Mouse (Mus musculus) liver, embryonic 12.5 days (tissue): ENCODE measurements around the gene Rnf130. TPM values are rescaled to one million over a fixed set of nuclear protein-coding genes. Genes with fewer than 3 reads are reported as not detected.
A peak's percentile ranks its signal among the peaks of the same experiment; 100 is the strongest.

Experiments
- ATAC-seq: fragments of 200-750 bp; cut with Nextera tagmentation; 2 replicates; pipeline ENCODE4 v1.8.0; 2017; ENCODE audit warnings: moderate number of reproducible peaks, mild to moderate bottlenecking, moderate library complexity
- H3K27ac ChIP-seq: fragments of 300-500 bp; sonication (generic); 2 replicates; pipeline ENCODE4 v1.5.1; 2016; ENCODE audit warnings: mild to moderate bottlenecking
- H3K27me3 ChIP-seq: fragments of 300-500 bp; sonication (generic); replicated peaks from 2 replicates; pipeline ENCODE4 v1.6.1; 2016; ENCODE audit warnings: mild to moderate bottlenecking, moderate library complexity
- H3K36me3 ChIP-seq: fragments of 300-500 bp; sonication (generic); 2 replicates; pipeline ENCODE4 v1.6.1; 2016; ENCODE audit warnings: mild to moderate bottlenecking, moderate library complexity
- H3K4me1 ChIP-seq: fragments of 300-500 bp; sonication (generic); 2 replicates; pipeline ENCODE4 v1.6.1; 2016
- H3K4me2 ChIP-seq: fragments of 300-500 bp; sonication (generic); 2 replicates; pipeline ENCODE4 v1.6.1; 2016; ENCODE audit warnings: mild to moderate bottlenecking, moderate library complexity
- H3K4me3 ChIP-seq: fragments of 300-500 bp; sonication (generic); 2 replicates; pipeline ENCODE4 v1.5.1; 2016; ENCODE audit warnings: mild to moderate bottlenecking, moderate library complexity
- H3K9ac ChIP-seq: fragments of 300-500 bp; sonication (generic); 2 replicates; pipeline ENCODE4 v1.6.1; 2016; ENCODE audit warnings: mild to moderate bottlenecking, moderate library complexity
- H3K9me3 ChIP-seq: fragments of 300-500 bp; sonication (generic); replicated peaks from 2 replicates; pipeline ENCODE4 v1.6.1; 2016; ENCODE audit warnings: mild to moderate bottlenecking, moderate library complexity
- WGBS: fragments of 180-500 bp; shearing (Covaris S2); methylation state at CpG from one replicate; pipeline ENCODE4 v1.1.7; 2016; ENCODE audit not compliant: insufficient replicate concordance; 5-methylcytosine and 5-hydroxymethylcytosine counted together
- microRNA counts: library from miRNA; unstranded; fragments of <30 nt; microRNA quantifications from one replicate; lab custom pipeline; 2017
- microRNA-seq: library from miRNA; unstranded; fragments of <30 nt; microRNA quantifications from one replicate; pipeline ENCODE4, GENCODE M21; 2017
- polyA plus RNA-seq: library from polyadenylated mRNA; unstranded; fragments of >200 nt; fragmentation: Nextera tagmentation; extraction: Ambion mirVana; gene quantifications from 2 replicates; pipeline ENCODE4 v1.2.1, GENCODE M21; 2016

Gene Rnf130
- polyA plus RNA-seq, 1 experiment from 2014 or later = 39.2 TPM

DNA sequence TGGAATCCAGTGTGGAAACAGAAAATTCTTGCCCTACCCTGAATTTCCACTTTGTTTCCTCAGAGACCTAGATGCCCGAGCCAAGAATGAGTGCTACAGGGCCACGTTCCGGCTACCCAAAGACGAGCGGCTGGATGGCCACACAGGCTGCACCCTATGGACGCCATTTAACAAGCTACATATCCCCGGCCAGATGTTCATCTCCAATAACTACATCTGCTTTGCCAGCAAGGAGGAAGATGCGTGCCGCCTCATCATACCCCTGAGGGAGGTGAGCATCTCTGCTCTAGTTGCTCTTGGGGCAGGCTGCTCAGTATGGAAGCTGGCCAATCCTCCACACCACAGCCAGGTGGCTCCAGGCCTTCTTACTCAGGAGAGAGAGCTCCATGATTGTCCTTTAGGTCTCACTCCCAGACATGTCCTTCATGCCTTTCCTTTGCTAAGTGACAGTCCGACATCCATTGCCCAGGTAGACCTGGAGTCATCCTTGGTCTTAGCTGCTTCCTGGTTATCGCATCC is 122.9 kb downstream of the Rnf130 start:
- no peak for ATAC-seq
- Histone ChIP-seq H3K4me1 (peaks cover 6% of the 10 kb centered on the region), H3K36me3 (peaks cover 88% of the 10 kb centered on the region), H3K9me3 (no peaks in the 10 kb centered on the region), H3K4me3 (no peak overlapping the region), H3K9ac (no peak overlapping the region), H3K27me3 (no peaks in the 10 kb centered on the region), H3K27ac (no peak overlapping the region), H3K4me2 (no peak overlapping the region)
- 88% methylated on average over 11 of the region's 11 CpGs for WGBS

DNA sequence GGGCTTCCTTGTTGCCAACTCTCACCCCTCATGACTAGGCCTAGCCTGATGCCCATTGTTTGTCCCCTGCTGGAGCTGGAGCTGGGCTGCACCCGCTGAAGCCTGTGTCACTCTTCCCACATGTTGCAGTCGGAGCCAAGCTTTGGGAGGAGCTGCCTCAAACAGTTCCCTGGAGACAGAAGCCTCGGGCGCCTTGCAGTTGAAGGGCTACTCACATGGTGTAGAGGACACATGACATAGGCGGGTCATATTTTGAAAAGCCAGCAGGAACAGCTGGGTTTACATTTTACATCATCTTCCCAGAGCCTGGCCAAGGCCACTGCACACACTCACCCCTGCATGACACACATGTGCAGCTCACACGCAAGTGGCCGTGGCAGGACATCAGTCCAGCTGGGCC is 124.1 kb downstream of the Rnf130 start:
- H3K36me3 ChIP-seq = peaks cover 92% of the 10 kb centered on the region
- no peak overlapping the region for H3K4me2 ChIP-seq
- peaks cover 6% of the 10 kb centered on the region for H3K4me1 ChIP-seq
- H3K27me3 ChIP-seq = no peaks in the 10 kb centered on the region
- WGBS = 80% methylated on average over 7 of the region's 7 CpGs
- no peak overlapping the region for H3K9ac ChIP-seq
- ATAC-seq = no peak
- H3K27ac ChIP-seq = no peak overlapping the region
- H3K4me3 ChIP-seq = no peak overlapping the region
- no peaks in the 10 kb centered on the region for H3K9me3 ChIP-seq

- WGBS = 70% methylated on average over 9 of the region's 9 CpGs
- Histone ChIP-seq H3K4me1 (peaks cover 6% of the 10 kb centered on the region), H3K9me3 (no peaks in the 10 kb centered on the region), H3K4me2 (no peak overlapping the region), H3K9ac (no peak overlapping the region), H3K27ac (no peak overlapping the region), H3K4me3 (no peak overlapping the region), H3K27me3 (no peaks in the 10 kb centered on the region), H3K36me3 (peaks cover 95% of the 10 kb centered on the region)
- no peak for ATAC-seq
Measured at GRCm38 (mm10) chr11:50149603-50150150, 124.5 kb downstream of the Rnf130 start.

- Histone ChIP-seq H3K4me1 (peaks cover 6% of the 10 kb centered on the region), H3K9me3 (no peaks in the 10 kb centered on the region), H3K4me2 (no peak overlapping the region), H3K4me3 (no peak overlapping the region), H3K36me3 (peaks cover 96% of the 10 kb centered on the region), H3K9ac (no peak overlapping the region), H3K27me3 (no peaks in the 10 kb centered on the region), H3K27ac (no peak overlapping the region)
- no peak for ATAC-seq
- WGBS = 71% methylated on average over 3 of the region's 3 CpGs
Measured at GRCm38 (mm10) chr11:50151374-50151773, 126.2 kb downstream of the Rnf130 start.

- Histone ChIP-seq H3K27ac (no peak overlapping the region), H3K9ac (no peak overlapping the region), H3K4me1 (no peaks in the 10 kb centered on the region; the same call in 1 of the 2 replicates), H3K9me3 (no peaks in the 10 kb centered on the region), H3K4me2 (no peak overlapping the region), H3K27me3 (no peaks in the 10 kb centered on the region), H3K4me3 (no peak overlapping the region), H3K36me3 (peaks cover 98% of the 10 kb centered on the region)
- 76% methylated on average over 9 of the region's 9 CpGs for WGBS
- no peak for ATAC-seq
Measured at GRCm38 (mm10) chr11:50154166-50154565, 129.0 kb downstream of the Rnf130 start.

MicroRNAs within 50 kb of the gene (microRNA counts, 519-probe panel; counts per million panel counts)
- microRNA mmu-miR-340-3p (lab: Ali Mortazavi, UCI) (582 counts per million, percentile 70 among the panel's probes with 10 or more counts), microRNA mmu-miR-340-5p (lab: Ali Mortazavi, UCI) (4,984 counts per million, percentile 85 among the panel's probes with 10 or more counts)

Small RNAs within 50 kb of the gene (microRNA-seq; reads per million reads assigned to microRNA genes)
- 515 reads per million, percentile 68 among the genes with 10 or more reads in this experiment for gene Mir340

Other genes with a start within 250 kb of the Rnf130 start
- 3.2 and 3.3 TPM in 2 replicates for gene Gfpt2, start 231.2 kb upstream of the Rnf130 start, polyA plus RNA-seq
- 34.6 and 38.2 TPM in 2 replicates for gene Mapk9, start 178.6 kb upstream of the Rnf130 start, polyA plus RNA-seq
- gene Rasgef1c, start 123.5 kb upstream of the Rnf130 start, polyA plus RNA-seq = not detected in 2 replicates
- 20.2 and 20.3 TPM in 2 replicates for gene Tbc1d9b, start 106.0 kb downstream of the Rnf130 start, polyA plus RNA-seq
- 8.6 and 8.7 TPM in 2 replicates for gene Mrnip, start 149.1 kb downstream of the Rnf130 start, polyA plus RNA-seq
- 143 and 152 TPM in 2 replicates for gene Sqstm1, start 185.5 kb downstream of the Rnf130 start, polyA plus RNA-seq
- 29.1 and 30.7 TPM in 2 replicates for gene Mgat4b, start 185.5 kb downstream of the Rnf130 start, polyA plus RNA-seq
- gene Ltc4s, start 213.3 kb downstream of the Rnf130 start, polyA plus RNA-seq = 0.87 and 1.0 TPM in 2 replicates